Mouse (Mus musculus) olfactory bulb, adult 2 months (tissue): ENCODE results near the gene AI854703.

ENCODE experiments used
- CTCF ChIP-seq: fragments of 200-500 bp; IDR thresholded peaks from 2 replicates; pipeline ENCODE4 v1.5.1; 2012; ENCODE audit warnings: low read depth, mild to moderate bottlenecking, low read length, moderate library complexity; ENCODE audit not compliant: insufficient read depth
- POLR2A ChIP-seq: fragments of 200-500 bp; IDR thresholded peaks from 2 replicates; pipeline ENCODE4 v1.6.1; 2012; ENCODE audit warnings: mild to moderate bottlenecking, low read depth, low read length, moderate library complexity; ENCODE audit not compliant: insufficient read depth

DNA sequence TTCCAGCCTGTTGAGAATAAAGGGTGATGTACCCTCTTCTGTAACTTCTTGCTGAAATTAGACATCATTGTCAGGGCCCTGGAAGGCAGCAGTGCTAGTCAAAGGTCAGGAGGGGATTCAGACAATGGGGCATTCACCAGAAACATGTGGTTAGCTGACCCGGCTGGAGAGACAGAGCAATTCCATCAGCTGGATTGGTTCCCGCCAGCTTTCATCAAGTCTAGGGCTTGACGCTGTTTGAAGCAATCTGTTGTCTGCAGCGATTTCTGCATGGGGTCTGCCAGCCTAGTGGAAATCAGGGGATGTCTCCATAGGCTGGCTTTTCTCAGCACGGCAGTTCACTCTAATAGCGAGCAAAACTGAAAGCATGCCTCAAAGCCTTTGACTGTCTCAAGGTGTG lies 10.0 kb downstream of the AI854703 start:
- no peak for TF ChIP-seq CTCF
- no peak for TF ChIP-seq POLR2A
